Mouse (Mus musculus): Measurements from ENCODE around the gene Gm49355. TPM values are rescaled to one million over a fixed set of nuclear protein-coding genes. Genes with fewer than 3 reads are reported as not detected.
"Not testable (repeated sequence)": the region's sequence is repeated elsewhere in the genome, so short reads cannot be mapped to it uniquely, and the experiment has no call there.

Gene Gm49355
- under 1 TPM in 3 of 4 experiments, not detected in 1; 0.09 to 0.16 (median 0.11) TPM for total RNA-seq (2022)

GRCm38 (mm10) chr14:12283641-12284040 is at the start of gene Gm49355:
Gene Gm49355, plus strand, starts transcription at chr14:12283976.
- DNase-seq (ENCODE audit: low spot score) = no peak

- no peak for DNase-seq (ENCODE audit: low spot score)
Observed at GRCm38 (mm10) chr14:12243726-12244125, 40.0 kb upstream of the Gm49355 start.

- DNase-seq (ENCODE audit: low spot score) = no peak
Observed at GRCm38 (mm10) chr14:12276031-12276430, 7.7 kb upstream of the Gm49355 start.

- peak; percentile 85 for DNase-seq (ENCODE audit: low spot score)
Observed at GRCm38 (mm10) chr14:12284141-12284912, 551 bp downstream of the Gm49355 start, which contains the start of gene 3830406C13Rik. Gene 3830406C13Rik, plus strand, starts transcription at chr14:12284173.

GRCm38 (mm10) chr14:12289747-12290146 is 6.0 kb downstream of the Gm49355 start:
- DNase-seq (ENCODE audit: low spot score) = not testable (repeated sequence)

- DNase-seq (ENCODE audit: low spot score) = no peak
Observed at GRCm38 (mm10) chr14:12296391-12296790, 12.6 kb downstream of the Gm49355 start.

GRCm38 (mm10) chr14:12299171-12299570 is 15.4 kb downstream of the Gm49355 start:
- no peak for DNase-seq (ENCODE audit: low spot score)

GRCm38 (mm10) chr14:12299654-12300053 is 15.9 kb downstream of the Gm49355 start:
- DNase-seq (ENCODE audit: low spot score) = no peak

- DNase-seq (ENCODE audit: low spot score) = no peak
Observed at GRCm38 (mm10) chr14:12300275-12300674, 16.5 kb downstream of the Gm49355 start.

GRCm38 (mm10) chr14:12300677-12301076 is 16.9 kb downstream of the Gm49355 start:
- no peak for DNase-seq (ENCODE audit: low spot score)

- no peak for DNase-seq (ENCODE audit: low spot score)
Observed at GRCm38 (mm10) chr14:12303106-12303505, 19.3 kb downstream of the Gm49355 start.

- no peak for DNase-seq (ENCODE audit: low spot score)
Observed at GRCm38 (mm10) chr14:12333622-12334021, 49.8 kb downstream of the Gm49355 start.

GRCm38 (mm10) chr14:12334925-12335324 is 51.1 kb downstream of the Gm49355 start:
- no peak for DNase-seq (ENCODE audit: low spot score)

GRCm38 (mm10) chr14:12337421-12337997 is 53.7 kb downstream of the Gm49355 start:
- DNase-seq (ENCODE audit: low spot score) = no peak

- DNase-seq (ENCODE audit: low spot score) = no peak
Observed at GRCm38 (mm10) chr14:12337998-12338809, 54.4 kb downstream of the Gm49355 start.

- DNase-seq (ENCODE audit: low spot score) = no peak
Observed at GRCm38 (mm10) chr14:12338811-12339565, 55.2 kb downstream of the Gm49355 start.

GRCm38 (mm10) chr14:12340238-12341074 is 56.7 kb downstream of the Gm49355 start:
- no peak for DNase-seq (ENCODE audit: low spot score)

- no peak for DNase-seq (ENCODE audit: low spot score)
Observed at GRCm38 (mm10) chr14:12341075-12341788, 57.5 kb downstream of the Gm49355 start.

GRCm38 (mm10) chr14:12341789-12342457 is 58.1 kb downstream of the Gm49355 start:
- no peak for DNase-seq (ENCODE audit: low spot score)
